Mouse (Mus musculus) A20 (cell line): ENCODE results near the gene Cryaa.
"Not testable (repeated sequence)": the region's sequence is repeated elsewhere in the genome, so short reads cannot be mapped to it uniquely, and the experiment has no call there.

Experiments used
- DNase-seq: peaks from one replicate; pipeline ENCODE4 v3.0.0-alpha.2; 2011; ENCODE audit warnings: low read depth, low spot score

Gene Cryaa

DNA sequence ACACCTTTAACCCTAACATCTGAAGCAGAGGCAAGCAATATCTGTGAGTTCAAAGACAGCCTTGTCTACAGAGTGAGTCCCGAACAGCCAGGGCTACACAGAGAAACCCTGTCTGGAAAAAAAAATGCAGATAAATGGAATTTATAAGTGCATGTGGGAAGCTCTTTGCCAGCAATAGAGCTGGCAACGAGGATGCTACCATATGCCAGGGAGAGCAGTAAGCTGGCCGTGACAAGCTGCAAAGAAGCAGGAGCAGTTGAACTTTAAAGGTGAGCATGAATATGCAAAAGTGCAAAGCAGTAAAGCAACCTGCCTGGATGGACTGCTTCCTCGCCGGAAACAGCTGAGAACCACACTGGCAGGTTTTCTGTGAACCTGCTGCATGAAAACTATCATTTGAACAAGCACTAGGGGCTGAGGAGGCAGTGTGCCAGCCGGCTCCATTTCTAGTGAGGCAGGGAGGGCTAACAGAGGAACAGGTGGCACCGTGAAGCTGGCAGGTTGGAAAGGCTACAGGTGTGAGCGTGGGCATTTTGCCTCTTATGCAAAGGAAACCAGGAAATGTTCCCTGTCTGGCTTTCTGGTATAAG, 16.9 kb upstream of the Cryaa start:
- DNase-seq, result no peak

DNA sequence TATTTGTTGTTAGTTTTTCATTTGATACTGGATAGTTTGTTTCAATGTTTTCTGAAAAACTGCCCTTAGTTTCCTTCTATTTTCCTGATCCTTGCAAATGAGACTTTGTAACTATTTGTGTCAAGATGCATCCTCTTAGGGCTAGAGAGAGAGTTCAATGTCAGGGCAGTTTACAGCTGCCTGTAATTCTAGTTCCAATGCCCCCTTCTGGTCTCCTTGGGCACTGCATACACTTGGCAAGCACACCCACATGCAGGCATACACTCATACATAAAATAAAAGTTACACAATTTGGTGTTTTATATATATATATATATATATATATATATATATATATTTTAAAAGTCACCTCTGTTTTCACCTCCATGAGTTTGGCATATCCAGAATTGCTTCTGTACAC, 14.8 kb upstream of the Cryaa start:
- DNase-seq, result peak; percentile 40

DNA sequence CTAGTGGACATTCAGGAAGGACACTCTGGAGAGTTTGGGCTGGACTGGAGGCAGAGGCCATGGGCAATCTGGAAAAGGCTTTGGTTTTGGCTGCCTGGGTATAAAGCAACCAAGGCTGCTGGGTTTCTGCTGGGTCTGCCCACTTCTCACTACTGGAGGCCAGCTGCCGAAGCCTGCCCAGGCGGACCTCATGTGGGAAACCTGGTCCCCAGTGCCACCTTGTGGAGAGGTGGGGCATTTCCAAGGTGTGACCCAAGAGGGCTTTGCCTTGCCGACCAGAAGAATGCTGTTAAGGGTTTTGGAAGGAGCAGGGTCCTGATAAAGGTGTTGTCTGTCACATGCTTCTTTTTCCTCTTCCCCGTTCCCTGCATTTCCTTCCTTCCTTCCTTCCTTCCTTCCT, 12.8 kb upstream of the Cryaa start:
- DNase-seq, result peak; percentile 84

DNA sequence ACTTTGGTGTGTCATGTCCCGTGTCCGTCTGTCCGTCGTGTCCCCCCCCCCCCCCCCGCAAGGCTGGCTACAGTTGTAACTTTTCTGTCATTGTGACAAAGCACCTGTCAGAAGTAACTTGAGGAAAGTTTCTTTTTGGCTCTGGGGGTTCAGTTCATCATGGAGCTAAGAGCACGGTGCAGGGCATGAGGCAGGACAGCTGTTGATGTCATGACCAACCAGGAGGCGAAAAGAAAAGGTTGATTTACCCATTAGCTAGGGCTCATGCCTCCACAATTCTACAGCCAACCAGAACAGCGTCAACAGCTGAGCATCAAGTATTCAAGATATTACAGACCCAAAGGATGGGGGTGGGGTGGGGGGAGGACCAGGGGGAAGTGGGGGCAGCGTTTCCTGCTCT, 9.3 kb upstream of the Cryaa start:
- no peak for DNase-seq

DNA sequence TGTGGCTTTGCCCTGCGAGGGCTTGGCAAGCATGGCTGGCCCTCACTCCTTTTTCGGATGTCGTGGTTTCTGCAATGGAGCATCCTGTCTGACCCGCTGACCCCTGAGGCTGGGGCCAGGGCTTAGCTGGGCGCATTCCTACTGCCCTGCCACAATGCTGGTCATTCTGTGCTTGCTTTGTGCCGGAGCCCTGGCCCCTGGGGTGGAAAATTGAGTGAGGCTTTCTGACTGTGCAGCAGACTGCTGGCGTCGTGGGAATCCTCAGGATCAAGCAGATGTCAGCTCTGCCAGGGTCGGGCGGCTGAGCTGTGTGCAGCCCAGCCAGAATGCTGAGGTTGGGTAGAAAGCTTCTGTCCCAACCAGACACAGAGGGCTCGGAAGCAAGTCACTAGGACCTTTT, 7.4 kb upstream of the Cryaa start:
- DNase-seq, result no peak

DNA sequence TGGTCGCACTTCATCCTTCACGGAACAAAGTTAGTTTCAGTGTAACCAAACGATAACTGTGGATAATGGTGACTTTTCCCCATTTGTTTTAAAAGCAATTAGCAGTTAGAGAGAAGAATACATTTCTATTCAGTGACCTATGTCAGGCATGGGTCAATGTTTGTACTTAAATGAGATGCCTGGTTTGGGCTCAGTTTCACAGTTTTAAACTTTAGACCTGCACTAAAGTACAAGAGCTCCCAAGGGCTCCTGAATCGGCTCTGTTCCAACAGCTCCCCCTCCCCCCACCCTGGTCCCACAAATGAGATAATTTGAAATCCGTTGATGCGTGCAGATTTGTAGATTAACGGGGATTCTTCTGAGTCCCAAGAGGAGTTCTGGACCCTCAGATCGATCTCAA, 5.9 kb upstream of the Cryaa start:
- DNase-seq, result no peak

DNA sequence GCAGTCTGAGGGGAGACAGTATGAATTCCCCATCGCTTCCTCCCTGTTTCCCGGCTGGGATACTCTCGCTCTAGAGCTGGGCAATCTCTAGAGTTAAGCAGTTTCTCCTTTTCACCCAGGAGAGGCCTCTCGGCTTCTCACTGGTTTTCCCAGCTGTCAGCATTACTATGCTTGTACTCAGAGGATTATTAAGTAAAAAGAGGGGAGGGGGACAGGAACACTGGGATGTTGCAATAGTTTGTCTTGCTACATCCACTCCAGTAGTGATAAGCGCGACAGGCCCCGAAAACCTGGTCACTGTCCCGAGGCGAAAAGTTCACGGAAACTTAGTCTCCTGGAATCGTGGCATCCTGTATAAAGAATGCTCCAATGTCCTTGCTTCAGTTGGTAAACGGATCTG, 5.3 kb upstream of the Cryaa start:
- no peak for DNase-seq

- no peak for DNase-seq
Observed at GRCm38 (mm10) chr17:31674426-31674825, 3.2 kb upstream of the Cryaa start.

DNA sequence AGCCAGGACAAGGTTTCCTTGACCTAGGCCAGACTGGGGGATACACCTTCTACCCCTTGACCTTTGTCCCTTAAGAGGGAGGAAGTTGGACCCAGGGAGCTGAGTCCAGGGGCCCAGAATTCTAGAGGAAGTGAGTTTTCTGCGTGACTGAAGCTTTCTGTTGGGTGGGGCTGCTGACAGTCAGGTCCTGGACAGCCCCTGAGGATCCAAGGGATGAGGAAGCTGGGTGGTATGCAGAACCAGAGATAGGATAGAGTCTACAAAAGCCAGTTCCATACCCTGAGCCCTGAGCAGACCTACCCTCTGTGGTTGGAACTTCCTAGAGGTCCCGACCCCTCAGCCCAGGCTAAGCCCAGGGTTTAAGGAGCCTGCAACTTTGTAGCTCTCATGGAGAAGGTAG, 2.8 kb downstream of the Cryaa start:
- no peak for DNase-seq

DNA sequence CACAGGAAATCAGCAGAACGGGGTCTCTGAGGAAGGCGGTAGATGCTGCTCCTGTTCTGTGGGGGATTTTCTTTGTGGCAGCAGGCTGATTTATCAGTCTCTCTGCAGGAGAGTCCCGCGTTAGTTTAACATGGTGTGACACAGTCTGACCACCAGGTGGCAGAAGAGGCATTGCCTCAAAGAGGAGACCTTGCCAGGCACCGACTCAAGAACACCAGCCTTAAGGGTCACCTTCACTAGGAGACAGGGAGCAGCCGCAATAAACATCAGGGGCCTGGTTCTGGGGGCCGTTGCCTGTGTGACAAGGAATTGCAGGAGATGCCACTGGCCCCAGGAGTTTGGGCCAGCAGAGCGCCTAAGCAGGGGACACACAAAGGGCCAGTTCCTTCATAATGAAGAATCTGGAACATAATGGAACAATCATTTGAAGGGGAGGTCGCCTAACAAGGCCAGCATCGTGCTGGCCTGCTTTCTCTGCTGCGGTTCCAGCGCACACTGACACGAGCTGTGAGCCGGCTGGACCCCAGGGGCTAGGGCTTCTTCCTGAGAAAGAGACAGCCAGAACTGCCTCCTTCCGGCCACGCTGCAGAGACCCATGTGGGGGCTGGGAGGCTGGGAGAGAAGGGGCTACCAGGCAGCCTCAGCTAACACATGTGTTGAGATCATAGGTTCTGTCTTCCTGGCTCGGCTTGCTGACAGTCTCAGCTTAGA, 8.1 kb downstream of the Cryaa start:
- peak; percentile 79 for DNase-seq

GRCm38 (mm10) chr17:31686225-31686564, 8.6 kb downstream of the Cryaa start:
- no peak for DNase-seq

GRCm38 (mm10) chr17:31688112-31688511, 10.5 kb downstream of the Cryaa start:
- no peak for DNase-seq

- DNase-seq, result no peak
Observed at GRCm38 (mm10) chr17:31689606-31690005, 12.0 kb downstream of the Cryaa start.

- no peak for DNase-seq
Observed at GRCm38 (mm10) chr17:31692918-31693317, 15.3 kb downstream of the Cryaa start.

GRCm38 (mm10) chr17:31693330-31694022, 15.9 kb downstream of the Cryaa start:
- DNase-seq, result peak; percentile 54

DNA sequence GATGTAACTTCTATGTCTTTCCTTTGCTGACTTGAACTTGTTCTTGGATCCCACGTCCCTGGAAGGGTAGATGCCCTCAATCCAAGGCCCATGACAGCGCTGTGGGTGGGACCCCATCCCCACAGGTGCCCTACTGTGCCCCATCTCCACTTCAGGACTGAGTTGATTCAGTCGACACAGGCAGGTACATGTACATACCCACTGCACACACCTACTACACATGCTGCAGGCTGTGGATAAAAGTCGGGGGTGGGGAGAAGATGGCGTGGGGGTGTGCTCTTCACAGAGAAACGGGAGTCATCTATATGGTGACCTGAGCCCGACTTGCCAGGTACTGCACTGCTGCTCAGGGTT, 16.4 kb downstream of the Cryaa start:
- no peak for DNase-seq

DNA sequence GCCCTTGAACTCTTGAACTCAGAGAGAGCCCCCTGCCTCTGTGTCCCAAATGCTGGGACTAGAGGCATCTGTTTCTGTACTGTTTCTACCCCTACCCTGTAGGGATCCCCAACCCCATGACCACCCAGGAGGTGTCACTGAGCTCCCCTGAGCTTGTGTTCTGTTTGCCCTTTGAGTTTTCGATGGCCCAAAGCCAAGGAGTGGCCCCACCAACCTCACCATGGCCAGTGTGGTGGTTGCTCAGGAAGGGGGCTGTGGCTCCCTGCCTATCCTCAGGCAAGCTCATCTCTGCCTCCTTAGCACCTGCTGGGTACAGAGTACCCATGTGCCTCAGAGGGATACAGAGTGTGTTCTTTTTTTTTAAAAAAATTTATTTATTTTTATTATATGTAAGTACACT, 17.3 kb downstream of the Cryaa start:
- no peak for DNase-seq

DNA sequence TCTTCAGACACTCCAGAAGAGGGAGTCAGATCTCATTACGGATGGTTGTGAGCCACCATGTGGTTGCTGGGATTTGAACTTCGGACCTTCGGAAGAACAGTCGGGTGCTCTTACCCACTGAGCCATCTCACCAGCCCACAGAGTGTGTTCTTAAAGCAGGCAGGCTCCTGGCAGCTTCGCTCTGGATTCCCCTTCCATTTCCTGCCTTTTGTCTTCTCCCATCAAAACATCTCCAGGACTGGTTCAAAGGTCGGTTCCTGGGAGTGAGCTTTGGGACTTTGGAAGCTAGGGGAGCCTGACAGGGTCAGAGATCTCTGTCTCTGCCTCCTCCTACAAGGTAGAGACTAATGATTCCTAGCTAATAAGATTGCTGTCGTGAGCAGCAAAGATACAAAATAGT, 17.7 kb downstream of the Cryaa start:
- DNase-seq, result not testable (repeated sequence)

- no peak for DNase-seq
Observed at GRCm38 (mm10) chr17:31698347-31698746, 20.7 kb downstream of the Cryaa start.

- DNase-seq, result no peak
Observed at GRCm38 (mm10) chr17:31703276-31703980, 25.8 kb downstream of the Cryaa start.

- DNase-seq, result no peak
Observed at GRCm38 (mm10) chr17:31705271-31706020, 27.8 kb downstream of the Cryaa start.
